Mouse (Mus musculus) neural tube, embryonic 15.5 days (tissue): Measurements from ENCODE around the gene Crb2. TPM values are rescaled to one million over a fixed set of nuclear protein-coding genes. Genes with fewer than 3 reads are reported as not detected.
A peak's percentile ranks its signal among the peaks of the same experiment; 100 is the strongest.

Experiments
- ATAC-seq: fragments of 200-750 bp; cut with Nextera tagmentation; 2 replicates; pipeline ENCODE4 v1.8.0; 2017; ENCODE audit warnings: mild to moderate bottlenecking, moderate TSS enrichment, moderate library complexity; ENCODE audit not compliant: low FRiP score
- H3K27ac ChIP-seq: fragments of 300-500 bp; sonication (generic); replicated peaks from 2 replicates; pipeline ENCODE4 v1.5.1; 2015; ENCODE audit warnings: mild to moderate bottlenecking, inconsistent platforms
- H3K27me3 ChIP-seq: fragments of 300-500 bp; sonication (generic); replicated peaks from 2 replicates; pipeline ENCODE4 v1.6.1; 2015; ENCODE audit warnings: inconsistent platforms
- H3K36me3 ChIP-seq: fragments of 300-500 bp; sonication (generic); 2 replicates; pipeline ENCODE4 v1.6.1; 2015; ENCODE audit warnings: inconsistent platforms
- H3K4me1 ChIP-seq: fragments of 300-500 bp; sonication (generic); 2 replicates; pipeline ENCODE4 v1.6.1; 2015; ENCODE audit warnings: inconsistent platforms
- H3K4me2 ChIP-seq: fragments of 300-500 bp; sonication (generic); 2 replicates; pipeline ENCODE4 v1.6.1; 2015; ENCODE audit warnings: inconsistent platforms, mild to moderate bottlenecking, moderate library complexity
- H3K4me3 ChIP-seq: fragments of 300-500 bp; sonication (generic); replicated peaks from 2 replicates; pipeline ENCODE4 v1.5.1; 2015; ENCODE audit warnings: mild to moderate bottlenecking, inconsistent platforms
- H3K9ac ChIP-seq: fragments of 300-500 bp; sonication (generic); replicated peaks from 2 replicates; pipeline ENCODE4 v1.6.1; 2015; ENCODE audit warnings: mild to moderate bottlenecking, inconsistent platforms
- H3K9me3 ChIP-seq: fragments of 300-500 bp; sonication (generic); replicated peaks from 2 replicates; pipeline ENCODE4 v1.6.1; 2016; ENCODE audit warnings: inconsistent platforms
- WGBS: fragments of 180-500 bp; shearing (Covaris S2); methylation state at CpG from one replicate; pipeline ENCODE4 v1.1.7; 2015; ENCODE audit warnings: mixed read lengths; 5-methylcytosine and 5-hydroxymethylcytosine counted together
- polyA plus RNA-seq: library from polyadenylated mRNA; unstranded; fragments of >200 nt; fragmentation: Nextera tagmentation; extraction: Ambion mirVana; gene quantifications from 2 replicates; pipeline ENCODE4 v1.2.1, GENCODE M21; 2015

Gene Crb2
- polyA plus RNA-seq, 1 experiment from 2014 or later: 2.5 TPM

DNA sequence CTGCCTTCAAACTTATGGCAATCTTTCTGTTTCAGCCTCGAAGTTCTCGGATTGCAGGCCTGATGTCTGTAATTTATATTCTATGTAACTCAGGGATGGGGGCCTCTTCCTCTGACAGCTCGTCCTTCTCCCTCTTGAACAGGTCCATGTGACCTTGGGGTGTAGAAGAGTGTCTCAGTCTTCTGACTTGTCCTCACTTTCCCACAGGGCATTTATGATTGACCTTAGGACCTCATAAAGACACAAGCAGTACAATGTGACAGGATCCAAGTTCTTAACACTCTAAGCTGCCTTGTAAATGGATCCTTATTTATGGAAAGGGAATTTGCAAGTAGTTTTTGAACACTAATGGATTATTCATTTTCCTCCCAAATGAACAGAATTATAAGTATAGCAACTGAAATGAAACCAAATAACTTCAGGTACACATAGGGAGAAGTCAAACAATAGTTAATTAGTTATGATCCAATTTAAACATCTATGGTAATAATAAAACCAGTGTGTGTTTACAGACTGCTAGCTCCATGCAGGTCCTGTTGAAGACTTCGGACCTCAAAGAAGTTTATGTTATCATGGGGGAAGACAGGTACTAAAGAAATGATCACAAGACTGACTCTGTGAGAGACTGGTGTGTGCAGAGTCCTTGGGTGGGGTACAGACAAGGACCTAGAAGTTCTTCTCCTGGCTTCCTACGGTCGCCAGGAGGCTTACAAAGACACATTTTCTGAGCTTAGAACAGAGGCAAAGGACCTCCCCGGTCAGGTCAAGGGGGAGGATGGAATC is 62.3 kb downstream of the Crb2 start:
- no peaks in the 10 kb centered on the region for H3K36me3 ChIP-seq
- H3K27ac ChIP-seq: no peak overlapping the region
- H3K27me3 ChIP-seq: no peaks in the 10 kb centered on the region
- no peak overlapping the region for H3K9ac ChIP-seq
- WGBS: 91% methylated on average over 7 of the region's 7 CpGs
- no peak for ATAC-seq
- H3K4me1 ChIP-seq: peaks cover 10% of the 10 kb centered on the region
- no peak overlapping the region for H3K4me3 ChIP-seq
- H3K9me3 ChIP-seq: no peaks in the 10 kb centered on the region
- H3K4me2 ChIP-seq: no peak overlapping the region

DNA sequence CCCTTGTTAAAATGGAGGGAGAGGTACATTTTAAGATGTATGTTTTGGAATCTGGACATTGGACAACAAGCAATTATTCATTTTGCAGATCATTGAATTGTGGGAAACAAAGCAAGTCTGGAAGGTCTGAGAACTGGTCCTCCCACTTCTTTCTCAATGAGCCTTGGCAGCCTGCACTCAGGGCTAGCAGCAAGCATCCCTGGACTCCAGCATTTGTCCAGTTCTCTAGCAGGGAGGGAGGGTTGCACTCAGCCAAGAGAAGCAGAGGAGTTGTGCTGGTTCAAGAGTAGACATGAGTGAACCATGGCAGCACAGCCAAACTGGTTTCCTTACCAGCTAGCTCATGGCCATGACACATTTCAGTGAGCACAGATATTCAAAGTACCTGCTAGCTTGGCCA is 63.9 kb downstream of the Crb2 start:
- H3K27ac ChIP-seq: no peak overlapping the region
- H3K27me3 ChIP-seq: no peaks in the 10 kb centered on the region
- H3K4me2 ChIP-seq: no peak overlapping the region
- no peak for ATAC-seq
- H3K9me3 ChIP-seq: no peaks in the 10 kb centered on the region
- no peak overlapping the region for H3K9ac ChIP-seq
- no peak overlapping the region for H3K4me3 ChIP-seq
- peaks cover 10% of the 10 kb centered on the region for H3K4me1 ChIP-seq
- no peaks in the 10 kb centered on the region for H3K36me3 ChIP-seq

DNA sequence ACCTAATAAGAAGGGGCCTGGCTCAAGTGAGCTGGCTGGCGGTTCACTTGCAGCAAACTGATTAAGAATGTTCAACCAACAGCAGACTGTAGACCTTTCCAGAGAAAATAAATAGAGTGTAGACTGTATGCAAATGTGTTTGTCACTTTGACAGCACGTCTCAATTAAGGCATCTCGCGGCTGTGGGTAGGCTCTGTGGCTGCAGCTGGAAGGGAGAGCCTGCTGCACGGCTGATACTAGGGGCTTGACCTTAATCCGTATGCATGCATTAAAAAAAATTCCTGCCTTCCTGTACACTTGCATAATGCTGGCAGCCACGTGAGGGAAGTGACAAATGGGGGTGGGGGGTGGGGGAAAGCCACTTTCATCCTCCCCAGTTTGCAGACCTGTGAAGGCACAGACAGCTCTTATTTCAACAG is 66.1 kb downstream of the Crb2 start:
- no peaks in the 10 kb centered on the region for H3K36me3 ChIP-seq
- H3K4me1 ChIP-seq: peaks cover 10% of the 10 kb centered on the region
- H3K4me2 ChIP-seq: no peak overlapping the region
- no peaks in the 10 kb centered on the region for H3K9me3 ChIP-seq
- no peaks in the 10 kb centered on the region for H3K27me3 ChIP-seq
- WGBS: 11% methylated on average over 7 of the region's 7 CpGs
- H3K27ac ChIP-seq: peak overlapping the region; percentile 56; the same call in 1 of the 2 replicates
- no peak overlapping the region for H3K9ac ChIP-seq
- no peak overlapping the region for H3K4me3 ChIP-seq
- peak; percentile 63; the same call in 1 of the 2 replicates for ATAC-seq

DNA sequence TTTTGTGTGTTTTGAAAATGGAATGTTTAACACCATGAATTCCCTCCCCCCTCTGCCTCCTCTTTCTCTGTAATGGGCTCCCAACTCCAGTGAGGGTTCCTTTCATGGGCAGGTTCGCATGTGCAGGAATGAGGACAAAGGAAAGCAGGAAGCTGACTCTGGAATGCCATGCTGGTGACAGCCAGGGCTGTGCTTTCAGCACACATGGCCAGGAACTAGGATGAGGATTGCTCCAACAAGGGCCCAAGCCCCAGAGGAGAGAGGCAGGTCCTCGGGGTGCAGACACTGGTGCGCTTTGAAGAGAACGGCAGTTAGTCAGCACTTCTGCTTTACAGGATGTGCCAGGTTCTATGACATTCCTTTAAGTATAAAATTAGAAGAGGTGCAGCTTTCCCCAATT is 66.7 kb downstream of the Crb2 start:
- no peaks in the 10 kb centered on the region for H3K9me3 ChIP-seq
- H3K4me1 ChIP-seq: peaks cover 10% of the 10 kb centered on the region
- H3K9ac ChIP-seq: no peak overlapping the region
- peak overlapping the region; percentile 56; the same call in 1 of the 2 replicates for H3K27ac ChIP-seq
- 33% methylated on average over 4 of the region's 4 CpGs for WGBS
- no peak overlapping the region for H3K4me3 ChIP-seq
- H3K36me3 ChIP-seq: no peaks in the 10 kb centered on the region
- peak; percentile 66; the same call in 1 of the 2 replicates for ATAC-seq
- H3K4me2 ChIP-seq: no peak overlapping the region
- no peaks in the 10 kb centered on the region for H3K27me3 ChIP-seq

Other genes starting within 250 kb of the Crb2 start
- 87.0 and 98.3 TPM in 2 replicates for gene Strbp, start 72.4 kb upstream of the Crb2 start, polyA plus RNA-seq